Mouse (Mus musculus) small intestine, adult 2 months (tissue): ENCODE results near the gene Gpnmb. TPM values are rescaled to one million over a fixed set of nuclear protein-coding genes. Genes with fewer than 3 reads are reported as not detected.

Experiments used
- H3K27ac ChIP-seq: fragments of 200-500 bp; 2 replicates; pipeline ENCODE4 v1.5.1; 2012; ENCODE audit warnings: low read depth, low read length, control low read depth, inconsistent platforms; ENCODE audit not compliant: insufficient read depth
- H3K27me3 ChIP-seq: fragments of 200-500 bp; 2 replicates; pipeline ENCODE4 v1.6.1; 2012; ENCODE audit warnings: mild to moderate bottlenecking, moderate library complexity, low read length, inconsistent platforms; ENCODE audit not compliant: control insufficient read depth, insufficient read depth
- H3K36me3 ChIP-seq: fragments of 200-500 bp; 2 replicates; pipeline ENCODE4 v1.6.1; 2012; ENCODE audit warnings: mild to moderate bottlenecking, low read length, control low read depth, inconsistent platforms; ENCODE audit not compliant: control insufficient read depth, insufficient read depth
- H3K4me1 ChIP-seq: fragments of 200-500 bp; 2 replicates; pipeline ENCODE4 v1.6.1; 2012; ENCODE audit warnings: low read length, inconsistent platforms, mixed read lengths; ENCODE audit not compliant: control insufficient read depth, insufficient read depth, insufficient read length
- H3K4me3 ChIP-seq: fragments of 200-500 bp; 2 replicates; pipeline ENCODE4 v1.5.1; 2012; ENCODE audit warnings: low read depth, mild to moderate bottlenecking, control low read depth, inconsistent platforms, low read length, moderate library complexity
- CTCF ChIP-seq: fragments of 200-500 bp; IDR thresholded peaks from 2 replicates; pipeline ENCODE4 v1.5.1; 2012; ENCODE audit warnings: low read depth, mild to moderate bottlenecking, control low read depth, inconsistent platforms, low read length, moderate library complexity, mixed read lengths; ENCODE audit not compliant: insufficient replicate concordance, insufficient read length; ENCODE audit errors: extremely low read depth
- POLR2A ChIP-seq: fragments of 200-500 bp; IDR thresholded peaks from 2 replicates; pipeline ENCODE4 v1.6.1; 2012; ENCODE audit warnings: low read depth, mild to moderate bottlenecking, control low read depth, inconsistent platforms, low read length, moderate library complexity
- WGBS: fragments of 180-500 bp; shearing (Covaris S2); methylation state at CpG from one replicate; pipeline ENCODE4 v1.1.7; 2018; 5-methylcytosine and 5-hydroxymethylcytosine counted together
- polyA plus RNA-seq: library from polyadenylated mRNA; depleted of rRNA; stranded (reverse); fragments of >200 nt; gene quantifications from 2 replicates; pipeline ENCODE4 v1.2.3, GENCODE M21; 2012; rRNA removed

The Gpnmb gene
- polyA plus RNA-seq, 1 experiment: 2.0 TPM

DNA sequence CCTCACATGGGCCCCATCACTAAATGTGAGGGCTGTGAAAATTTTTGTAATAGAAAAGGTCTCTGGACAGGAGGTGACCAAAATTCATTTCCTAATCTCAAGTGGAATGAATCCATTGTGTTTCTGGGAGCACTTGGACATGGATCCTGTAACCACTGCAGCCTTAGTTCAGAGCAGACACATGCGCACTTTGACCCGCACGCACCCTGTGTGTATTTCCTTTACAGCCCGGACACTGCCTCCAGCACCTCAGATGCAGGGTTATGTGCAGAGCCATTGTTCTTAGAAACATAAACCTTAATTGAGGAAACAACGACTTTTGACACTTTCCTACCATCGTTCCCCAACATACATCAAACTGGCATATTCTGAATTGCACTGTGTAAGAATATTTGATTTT lies 78.1 kb downstream of the Gpnmb start:
- TF ChIP-seq CTCF (no peak), POLR2A (no peak)
- Histone ChIP-seq H3K27me3 (no peaks in the 10 kb centered on the region), H3K4me3 (no peak overlapping the region), H3K27ac (peak overlapping the region; percentile 60; the same call in 1 of the 2 replicates), H3K36me3 (no peaks in the 10 kb centered on the region), H3K4me1 (peaks cover 6% of the 10 kb centered on the region; the same call in 1 of the 2 replicates)
- WGBS: 37% methylated on average over 6 of the region's 6 CpGs

DNA sequence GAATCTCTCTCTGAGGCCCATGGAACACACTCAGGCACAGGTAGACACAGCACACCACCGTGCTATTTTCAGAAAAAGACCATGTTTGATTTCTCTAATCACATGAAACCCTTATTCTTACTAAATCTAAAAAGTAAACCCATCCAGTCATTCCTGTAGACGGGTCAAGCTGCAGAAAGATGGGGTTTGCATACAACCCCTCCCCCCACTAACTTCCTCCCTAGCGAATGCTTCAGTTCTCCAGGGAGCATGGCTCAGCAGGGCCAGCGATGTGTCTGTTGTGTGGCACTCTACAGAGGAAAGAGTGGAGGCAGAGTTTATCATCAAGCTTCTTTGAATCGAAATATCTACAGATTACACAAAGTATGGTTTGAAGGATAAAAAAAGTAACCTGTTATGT lies 79.2 kb downstream of the Gpnmb start:
- H3K27ac ChIP-seq: no peak overlapping the region
- no peaks in the 10 kb centered on the region for H3K36me3 ChIP-seq
- WGBS: 86% methylated on average over 5 of the region's 5 CpGs
- no peak for TF ChIP-seq CTCF
- no peak for TF ChIP-seq POLR2A
- H3K4me1 ChIP-seq: peaks cover 6% of the 10 kb centered on the region; the same call in 1 of the 2 replicates
- H3K4me3 ChIP-seq: no peak overlapping the region
- H3K27me3 ChIP-seq: no peaks in the 10 kb centered on the region

DNA sequence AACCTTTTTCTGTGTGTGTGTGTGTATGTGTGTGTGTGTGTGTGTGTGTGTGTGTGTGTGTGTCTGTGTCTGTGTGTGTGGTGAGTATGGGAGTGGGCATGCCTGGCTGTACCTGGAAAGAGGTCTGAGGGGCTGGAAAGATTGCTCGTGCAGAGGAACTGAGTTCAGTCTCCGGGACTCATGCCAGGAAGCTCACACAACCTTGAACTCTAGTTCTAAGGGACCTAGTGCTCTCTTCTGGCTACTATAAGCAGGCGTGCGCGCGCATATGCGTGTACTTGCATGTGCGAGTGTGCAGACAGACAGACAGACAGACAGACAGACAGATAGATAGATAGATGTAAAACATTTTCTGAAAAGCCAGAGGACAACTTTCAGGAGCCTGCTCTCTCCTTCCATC lies 79.9 kb downstream of the Gpnmb start:
- Histone ChIP-seq H3K4me1 (peaks cover 6% of the 10 kb centered on the region; the same call in 1 of the 2 replicates), H3K36me3 (no peaks in the 10 kb centered on the region), H3K27me3 (no peaks in the 10 kb centered on the region), H3K4me3 (no peak overlapping the region), H3K27ac (no peak overlapping the region)
- TF ChIP-seq POLR2A: no peak
- no peak for TF ChIP-seq CTCF
- WGBS: 72% methylated on average over 8 of the region's 8 CpGs

DNA sequence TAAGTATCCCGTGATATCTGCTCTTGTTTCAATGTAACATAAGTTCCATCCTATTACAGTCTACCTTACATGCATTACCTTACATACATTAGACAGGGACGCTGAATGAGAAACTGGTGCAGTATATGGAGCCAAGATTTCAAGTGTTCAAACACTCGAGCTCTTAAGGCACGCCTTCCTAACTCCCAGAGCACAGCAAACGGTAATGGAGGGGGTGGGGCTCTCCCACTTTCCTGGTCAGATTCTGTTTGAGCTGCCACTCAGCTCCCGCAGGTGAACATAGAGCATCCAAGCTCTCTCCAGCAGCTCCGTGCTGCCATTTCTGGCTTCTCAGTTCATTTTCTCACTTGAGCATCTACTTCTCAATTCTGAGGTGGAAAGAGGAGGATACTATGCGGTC lies 82.1 kb downstream of the Gpnmb start:
- TF ChIP-seq POLR2A: no peak
- no peak for TF ChIP-seq CTCF
- 57% methylated on average over 8 of the region's 8 CpGs for WGBS
- H3K4me1 ChIP-seq: peaks cover 6% of the 10 kb centered on the region; the same call in 1 of the 2 replicates
- H3K27ac ChIP-seq: no peak overlapping the region
- H3K36me3 ChIP-seq: no peaks in the 10 kb centered on the region
- no peaks in the 10 kb centered on the region for H3K27me3 ChIP-seq
- no peak overlapping the region for H3K4me3 ChIP-seq

DNA sequence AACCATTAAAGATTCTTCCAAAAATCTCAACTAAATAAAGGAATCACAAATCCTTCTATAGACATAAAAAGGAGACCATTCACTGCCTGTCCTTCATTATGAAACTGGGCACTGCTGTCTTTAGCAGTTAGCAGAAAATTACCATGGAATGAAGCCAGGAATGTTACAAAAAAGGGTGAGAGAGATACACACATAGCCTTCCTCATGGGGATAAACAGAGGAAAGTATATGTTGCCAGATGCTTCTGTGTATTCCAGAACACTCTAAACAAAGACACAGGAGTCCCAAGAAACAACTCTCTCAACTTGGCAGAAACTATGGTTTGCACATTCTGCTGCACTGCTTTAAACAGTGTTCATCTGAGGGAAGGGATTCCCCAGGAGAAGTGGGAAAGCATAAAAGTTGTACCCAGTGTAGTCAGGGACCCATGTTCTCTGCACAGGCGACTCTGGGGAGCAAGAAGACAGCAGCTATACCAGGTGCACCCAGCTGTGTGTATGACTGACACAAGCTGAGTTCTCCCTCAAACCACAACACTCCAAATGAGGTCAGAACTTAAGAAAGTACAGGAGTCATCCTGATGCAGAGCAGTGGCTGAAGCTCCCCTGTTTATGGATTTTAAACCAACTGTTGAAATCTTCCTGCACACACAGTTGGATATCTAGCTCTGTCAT lies 83.3 kb downstream of the Gpnmb start:
- 57% methylated on average over 1 of the region's 1 CpGs for WGBS

DNA sequence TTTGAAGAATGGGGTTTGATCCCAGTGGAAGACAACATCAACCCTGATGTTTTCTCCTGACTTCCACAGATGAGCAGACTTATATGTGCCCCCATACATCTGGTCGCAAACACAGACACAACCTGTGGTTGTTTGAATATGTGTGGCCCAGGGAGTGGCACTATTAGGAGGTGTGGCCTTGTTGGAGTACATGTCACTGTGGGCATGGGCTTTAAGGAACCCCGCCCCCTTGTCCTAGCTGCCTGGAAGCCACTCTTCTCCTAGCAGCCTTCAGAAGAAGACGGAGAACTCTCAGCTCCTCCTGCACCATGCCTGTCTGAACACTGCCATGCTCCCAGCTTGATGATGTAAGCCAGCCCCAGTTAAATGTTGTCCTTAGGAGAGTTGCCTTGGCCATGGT lies 84.0 kb downstream of the Gpnmb start:
- TF ChIP-seq CTCF: no peak
- TF ChIP-seq POLR2A: no peak
- Histone ChIP-seq H3K36me3 (no peaks in the 10 kb centered on the region), H3K4me1 (no peaks in the 10 kb centered on the region), H3K4me3 (no peak overlapping the region), H3K27ac (peak overlapping the region; percentile 6; the same call in 1 of the 2 replicates), H3K27me3 (no peaks in the 10 kb centered on the region)
- whole genome bisulfite sequencing: 81% methylated on average over 3 of the region's 3 CpGs

More for the DNA sequence above, 83.3 kb downstream of the Gpnmb start:
- no peak overlapping the region for H3K27ac ChIP-seq
- H3K4me1 ChIP-seq: no peaks in the 10 kb centered on the region; the same call in 1 of the 2 replicates
- no peak for TF ChIP-seq POLR2A
- no peak for TF ChIP-seq CTCF
- H3K27me3 ChIP-seq: no peaks in the 10 kb centered on the region
- no peaks in the 10 kb centered on the region for H3K36me3 ChIP-seq
- H3K4me3 ChIP-seq: no peak overlapping the region

Other genes starting within 250 kb of the Gpnmb start
- 52.3 and 84.3 TPM in 2 replicates for gene Tmem176a, start 195.6 kb upstream of the Gpnmb start, polyA plus RNA-seq
- gene Tmem176b, start 195.1 kb upstream of the Gpnmb start, polyA plus RNA-seq: 118 and 211 TPM in 2 replicates
- 85.5 and 894 TPM in 2 replicates for gene Aoc1, start 163.7 kb upstream of the Gpnmb start, polyA plus RNA-seq
- gene 1600015I10Rik, start 106.7 kb upstream of the Gpnmb start, polyA plus RNA-seq: 0.05 TPM in 1 of 2 replicates, not detected in the other
- not detected in 2 replicates for gene Doxl2, start 61.6 kb upstream of the Gpnmb start, polyA plus RNA-seq
- not detected in 2 replicates for gene Svs1, start 49.7 kb upstream of the Gpnmb start, polyA plus RNA-seq
- 19.2 and 31.2 TPM in 2 replicates for gene Malsu1, start 37.2 kb downstream of the Gpnmb start, polyA plus RNA-seq
- 0.06 and 0.09 TPM in 2 replicates for gene Igf2bp3, start 178.4 kb downstream of the Gpnmb start, polyA plus RNA-seq
- gene Tra2a, start 227.5 kb downstream of the Gpnmb start, polyA plus RNA-seq: 9.6 and 15.8 TPM in 2 replicates